Mouse (Mus musculus): ENCODE results near the gene Acot8. TPM values are rescaled to one million over a fixed set of nuclear protein-coding genes. Genes with fewer than 3 reads are reported as not detected.

The Acot8 gene
- polyA plus RNA-seq, 1 experiment: 44.9 TPM

- H3K27ac ChIP-seq (ENCODE audit: insufficient read depth, low read length): no peak overlapping the region
- no peak for DNase-seq (ENCODE audit: low read depth in 1 of 2, low spot score in 2 of 2)
- TF ChIP-seq CTCF (IDR thresholded peaks at IDR 0.05; ENCODE audit: extremely low read depth, insufficient read depth, insufficient read length, insufficient replicate concordance) (no peak), POLR2A (IDR thresholded peaks at IDR 0.05; ENCODE audit: low read depth, low read length) (no peak)
- WGBS: 91% methylated on average over 12 of the region's 12 CpGs
- H3K27me3 ChIP-seq (ENCODE audit: control insufficient read depth, insufficient read depth, low read length): no peaks in the 10 kb centered on the region
- no peaks in the 10 kb centered on the region for H3K4me1 ChIP-seq (ENCODE audit: control insufficient read depth, insufficient read depth, insufficient read length)
- H3K36me3 ChIP-seq (ENCODE audit: control insufficient read depth, insufficient read depth, low read length): peaks cover 29% of the 10 kb centered on the region
- no peak overlapping the region for H3K4me3 ChIP-seq (ENCODE audit: extremely low read depth, insufficient read depth, insufficient read length)
Observed at GRCm38 (mm10) chr2:164792400-164793190, 12.1 kb downstream of the Acot8 start.

GRCm38 (mm10) chr2:164791841-164792261, 12.8 kb downstream of the Acot8 start:
- Histone ChIP-seq H3K4me3 (ENCODE audit: extremely low read depth, insufficient read depth, insufficient read length) (no peak overlapping the region), H3K4me1 (ENCODE audit: control insufficient read depth, insufficient read depth, insufficient read length) (no peaks in the 10 kb centered on the region), H3K36me3 (ENCODE audit: control insufficient read depth, insufficient read depth, low read length) (peaks cover 29% of the 10 kb centered on the region), H3K27ac (ENCODE audit: insufficient read depth, low read length) (no peak overlapping the region), H3K27me3 (ENCODE audit: control insufficient read depth, insufficient read depth, low read length) (no peaks in the 10 kb centered on the region)
- TF ChIP-seq CTCF (IDR thresholded peaks at IDR 0.05; ENCODE audit: extremely low read depth, insufficient read depth, insufficient read length, insufficient replicate concordance): no peak
- no peak for TF ChIP-seq POLR2A (IDR thresholded peaks at IDR 0.05; ENCODE audit: low read depth, low read length)
- DNase-seq (ENCODE audit: low read depth in 1 of 2, low spot score in 2 of 2): no peak
- 94% methylated on average over 18 of the region's 18 CpGs for WGBS

- no peak overlapping the region for H3K4me3 ChIP-seq (ENCODE audit: extremely low read depth, insufficient read depth, insufficient read length)
- H3K4me1 ChIP-seq (ENCODE audit: control insufficient read depth, insufficient read depth, insufficient read length): peaks cover 5% of the 10 kb centered on the region; the same call in 1 of the 2 replicates
- no peak overlapping the region for H3K27ac ChIP-seq (ENCODE audit: insufficient read depth, low read length)
- peaks cover 21% of the 10 kb centered on the region for H3K36me3 ChIP-seq (ENCODE audit: control insufficient read depth, insufficient read depth, low read length)
- TF ChIP-seq POLR2A (IDR thresholded peaks at IDR 0.05; ENCODE audit: low read depth, low read length) (no peak), CTCF (IDR thresholded peaks at IDR 0.05; ENCODE audit: extremely low read depth, insufficient read depth, insufficient read length, insufficient replicate concordance) (no peak)
- no peaks in the 10 kb centered on the region for H3K27me3 ChIP-seq (ENCODE audit: control insufficient read depth, insufficient read depth, low read length)
- no peak for DNase-seq (ENCODE audit: low read depth in 1 of 2, low spot score in 2 of 2)
- 90% methylated on average over 4 of the region's 4 CpGs for WGBS
Observed at GRCm38 (mm10) chr2:164790451-164790850, 14.2 kb downstream of the Acot8 start.

- 84% methylated on average over 4 of the region's 4 CpGs for WGBS
- TF ChIP-seq CTCF (IDR thresholded peaks at IDR 0.05; ENCODE audit: extremely low read depth, insufficient read depth, insufficient read length, insufficient replicate concordance) (no peak), POLR2A (IDR thresholded peaks at IDR 0.05; ENCODE audit: low read depth, low read length) (no peak)
- peaks cover 7% of the 10 kb centered on the region; the same call in 1 of the 2 replicates for H3K4me1 ChIP-seq (ENCODE audit: control insufficient read depth, insufficient read depth, insufficient read length)
- H3K27me3 ChIP-seq (ENCODE audit: control insufficient read depth, insufficient read depth, low read length): no peaks in the 10 kb centered on the region
- H3K36me3 ChIP-seq (ENCODE audit: control insufficient read depth, insufficient read depth, low read length): peaks cover 13% of the 10 kb centered on the region
- H3K4me3 ChIP-seq (ENCODE audit: extremely low read depth, insufficient read depth, insufficient read length): no peak overlapping the region
- H3K27ac ChIP-seq (ENCODE audit: insufficient read depth, low read length): no peak overlapping the region
- DNase-seq (ENCODE audit: low read depth in 1 of 2, low spot score in 2 of 2): no peak
Observed at GRCm38 (mm10) chr2:164788411-164788810, 16.3 kb downstream of the Acot8 start.

GRCm38 (mm10) chr2:164787779-164788178, 16.9 kb downstream of the Acot8 start:
- Histone ChIP-seq H3K36me3 (ENCODE audit: control insufficient read depth, insufficient read depth, low read length) (peaks cover 13% of the 10 kb centered on the region), H3K4me3 (ENCODE audit: extremely low read depth, insufficient read depth, insufficient read length) (no peak overlapping the region), H3K27ac (ENCODE audit: insufficient read depth, low read length) (no peak overlapping the region), H3K4me1 (ENCODE audit: control insufficient read depth, insufficient read depth, insufficient read length) (peaks cover 7% of the 10 kb centered on the region; the same call in 1 of the 2 replicates), H3K27me3 (ENCODE audit: control insufficient read depth, insufficient read depth, low read length) (no peaks in the 10 kb centered on the region)
- TF ChIP-seq POLR2A (IDR thresholded peaks at IDR 0.05; ENCODE audit: low read depth, low read length): no peak
- 85% methylated on average over 10 of the region's 10 CpGs for WGBS
- DNase-seq (ENCODE audit: low read depth in 1 of 2, low spot score in 2 of 2): no peak

- DNase-seq (ENCODE audit: low read depth in 1 of 2, low spot score in 2 of 2): no peak
- 72% methylated on average over 3 of the region's 3 CpGs for WGBS
- Histone ChIP-seq H3K4me1 (ENCODE audit: control insufficient read depth, insufficient read depth, insufficient read length) (peaks cover 7% of the 10 kb centered on the region; the same call in 1 of the 2 replicates), H3K36me3 (ENCODE audit: control insufficient read depth, insufficient read depth, low read length) (peaks cover 6% of the 10 kb centered on the region), H3K27me3 (ENCODE audit: control insufficient read depth, insufficient read depth, low read length) (no peaks in the 10 kb centered on the region), H3K4me3 (ENCODE audit: extremely low read depth, insufficient read depth, insufficient read length) (no peak overlapping the region), H3K27ac (ENCODE audit: insufficient read depth, low read length) (no peak overlapping the region)
- TF ChIP-seq POLR2A (IDR thresholded peaks at IDR 0.05; ENCODE audit: low read depth, low read length): no peak
- no peak for TF ChIP-seq CTCF (IDR thresholded peaks at IDR 0.05; ENCODE audit: extremely low read depth, insufficient read depth, insufficient read length, insufficient replicate concordance)
Observed at GRCm38 (mm10) chr2:164787032-164787431, 17.6 kb downstream of the Acot8 start.

- no peak for DNase-seq (ENCODE audit: low read depth in 1 of 2, low spot score in 2 of 2)
- 27% methylated on average over 15 of the region's 15 CpGs for WGBS
- TF ChIP-seq CTCF (IDR thresholded peaks at IDR 0.05; ENCODE audit: extremely low read depth, insufficient read depth, insufficient read length, insufficient replicate concordance) (no peak), POLR2A (IDR thresholded peaks at IDR 0.05; ENCODE audit: low read depth, low read length) (no peak)
- Histone ChIP-seq H3K4me3 (ENCODE audit: extremely low read depth, insufficient read depth, insufficient read length) (peak overlapping the region; percentile 85; the same call in 1 of the 2 replicates), H3K27me3 (ENCODE audit: control insufficient read depth, insufficient read depth, low read length) (no peaks in the 10 kb centered on the region), H3K27ac (ENCODE audit: insufficient read depth, low read length) (peak overlapping the region; percentile 65; the same call in 1 of the 2 replicates), H3K36me3 (ENCODE audit: control insufficient read depth, insufficient read depth, low read length) (peaks cover 1% of the 10 kb centered on the region; the same call in 1 of the 2 replicates), H3K4me1 (ENCODE audit: control insufficient read depth, insufficient read depth, insufficient read length) (peaks cover 7% of the 10 kb centered on the region; the same call in 1 of the 2 replicates)
Observed at GRCm38 (mm10) chr2:164786388-164786885, 18.2 kb downstream of the Acot8 start.

All from spleen, adult 2 months (tissue).